Mouse (Mus musculus): ENCODE data around the gene Rpf1.

Rpf1 gene

DNA sequence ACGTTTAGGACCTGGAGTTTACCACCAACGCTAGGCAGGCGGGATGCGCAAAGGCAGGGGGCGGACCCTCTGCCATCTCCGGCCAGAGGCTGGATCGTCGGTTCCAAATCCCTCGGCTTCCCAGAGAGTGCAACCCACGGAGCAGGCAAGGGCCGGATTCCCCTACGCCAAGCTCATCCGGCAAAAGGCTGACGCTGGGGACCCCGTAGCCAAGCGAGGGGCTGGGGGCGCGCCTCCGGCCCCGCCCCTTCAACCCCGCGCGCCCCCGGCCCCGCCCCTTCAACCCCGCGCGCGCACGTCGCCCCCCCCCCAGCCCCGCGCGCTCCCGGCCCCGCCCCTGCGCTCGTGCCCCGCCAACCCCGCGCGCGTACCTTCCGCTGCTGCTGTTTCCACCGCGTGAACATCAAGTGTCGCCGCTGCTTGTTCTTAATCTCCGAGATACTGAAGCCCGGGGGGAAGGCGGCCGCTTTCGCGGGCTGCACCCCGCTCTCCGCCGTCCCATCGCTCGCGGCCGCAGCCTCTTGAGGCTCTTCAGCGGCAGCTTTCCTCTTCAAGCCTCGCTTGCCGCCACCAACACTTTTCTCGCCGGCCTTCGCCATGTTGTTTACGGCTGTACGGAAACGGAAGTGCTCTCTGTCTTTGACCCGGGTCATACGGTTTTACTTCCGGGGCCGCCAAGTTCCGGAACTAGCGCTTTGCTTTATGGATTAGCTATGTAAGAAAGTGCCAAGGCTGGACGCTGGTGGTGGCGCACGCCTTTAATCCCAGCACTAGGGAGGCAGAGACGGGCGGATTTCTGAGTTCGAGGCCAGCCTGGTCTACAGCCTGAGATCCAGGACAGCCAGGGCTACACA, at the start of gene Rpf1:
Gene Rpf1, minus strand, starts transcription at position 632 of the 854 bp plus-strand sequence.
- in situ Hi-C loops (cut with MboI, MseI) = loop anchor here (25.0 kb wide), 1 partner anchor 584 kb away; the partner anchor contains the start of gene 2410004B18Rik

DNA sequence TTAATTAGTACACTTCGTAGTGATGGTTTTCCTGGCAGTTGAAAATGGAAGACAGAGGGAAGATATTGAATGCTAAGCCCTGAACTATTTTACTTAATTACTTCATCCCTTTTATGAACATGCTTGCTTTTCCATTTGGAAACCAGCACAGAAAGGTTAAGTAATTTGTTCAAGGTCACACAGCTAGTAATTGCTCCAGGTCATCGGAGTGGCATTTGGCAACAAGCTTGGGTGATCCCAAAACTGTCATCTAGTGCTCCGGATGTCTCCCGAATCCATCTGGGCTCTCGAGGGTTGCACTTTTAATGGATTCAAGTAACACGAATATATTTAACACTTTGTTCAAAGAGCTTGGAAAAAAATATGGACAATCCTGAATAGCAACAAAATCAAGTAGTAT, 49.7 kb upstream of the Rpf1 start:
- in situ Hi-C loops (cut with MboI, MseI) = no loop called here

DNA sequence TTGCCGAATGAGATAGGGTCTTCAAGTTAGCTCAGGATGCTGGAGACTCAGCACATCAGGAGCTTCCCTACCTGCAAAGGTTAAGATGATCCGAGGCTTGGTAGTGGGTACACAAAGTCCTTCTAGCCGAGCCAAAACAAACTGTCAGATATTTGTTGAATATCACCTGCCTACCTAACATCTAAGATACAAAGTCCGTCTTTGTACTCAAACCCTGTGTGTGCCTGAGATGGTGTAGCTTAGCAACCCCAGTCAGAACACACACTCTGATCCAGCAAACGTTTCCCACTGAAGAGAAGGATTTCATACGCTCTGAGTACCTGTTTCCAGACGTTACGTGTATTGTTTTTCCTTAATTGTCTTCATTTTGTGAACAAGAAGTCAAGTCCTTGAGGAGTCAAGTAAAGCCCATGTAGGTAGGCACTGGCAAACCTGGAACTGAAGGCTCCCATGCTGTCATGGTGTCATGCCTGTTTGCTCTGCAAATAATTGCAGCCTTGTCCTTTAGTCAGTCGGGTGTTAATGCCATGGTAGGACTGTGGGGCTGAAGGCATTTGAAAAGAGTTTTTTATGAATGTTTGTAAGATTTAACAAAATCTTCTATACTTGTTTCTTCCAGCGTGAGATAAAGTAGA, 49.0 kb upstream of the Rpf1 start, which contains the start of gene Uox:
Gene Uox, plus strand, starts transcription at position 279 of the 635 bp plus-strand sequence.
- in situ Hi-C loops (cut with MboI, MseI) = no loop called here

- in situ Hi-C loops (cut with MboI, MseI) = loop anchor here (5.0 to 10.0 kb wide), 2 partner anchors 213 to 345 kb away; no protein-coding TSS in a partner anchor
These were observed 48.4 kb upstream of the Rpf1 start for GRCm38 (mm10) chr3:146569594-146569993.

DNA sequence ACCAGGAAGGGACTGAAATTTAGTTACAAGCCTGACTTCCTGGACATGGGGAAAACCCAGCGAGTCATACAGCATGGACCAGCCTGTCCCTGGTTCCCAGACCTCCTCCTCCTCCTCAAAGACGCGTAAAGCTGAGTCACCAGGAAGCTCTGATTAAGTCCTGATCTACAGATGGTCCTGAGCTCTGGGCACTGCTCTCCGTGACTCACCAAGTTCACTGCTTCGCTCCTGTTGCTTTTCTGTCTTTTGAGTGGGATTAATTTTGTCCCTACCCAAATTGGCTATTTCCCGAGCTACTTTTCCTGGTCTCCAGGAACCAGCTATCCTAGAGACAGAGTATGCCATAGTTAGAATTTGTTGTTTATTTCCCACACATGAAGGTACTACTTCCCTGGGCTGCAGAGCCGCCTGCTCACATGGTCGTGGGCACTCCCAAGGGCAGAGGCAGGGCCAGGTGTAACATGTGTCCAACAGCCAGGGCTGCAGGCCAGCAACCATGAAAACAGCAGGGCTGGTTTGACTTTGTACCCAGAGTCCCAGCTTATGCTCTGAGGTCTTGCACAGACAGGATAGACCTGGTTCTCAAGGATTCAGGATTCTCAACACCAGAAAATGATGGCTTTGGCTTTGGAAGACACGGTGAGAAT, 46.8 kb upstream of the Rpf1 start:
- in situ Hi-C loops (cut with MboI, MseI) = loop anchor here (5.0 to 10.0 kb wide), 2 partner anchors 214 to 347 kb away; no protein-coding TSS in a partner anchor

DNA sequence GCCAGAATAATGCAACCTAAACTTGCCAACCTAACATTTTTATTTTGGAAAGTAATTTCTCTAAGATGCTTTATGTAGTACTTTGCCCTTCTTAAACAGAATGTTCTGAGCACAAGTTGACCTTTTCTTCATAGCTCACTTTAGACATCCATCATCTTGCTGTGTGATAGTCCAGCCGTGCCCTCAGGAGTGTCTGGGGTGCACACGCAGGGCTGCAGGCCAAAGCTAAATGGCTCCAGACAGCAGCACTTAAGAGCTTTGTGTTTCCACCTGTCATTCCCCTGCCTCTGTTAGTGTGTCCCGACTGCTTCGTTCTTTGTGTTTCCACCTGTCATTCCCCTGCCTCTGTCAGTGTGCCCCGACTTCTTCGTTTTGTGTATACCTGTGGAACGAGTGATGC, 46.1 kb upstream of the Rpf1 start:
- in situ Hi-C loops (cut with MboI, MseI) = loop anchor here (5.0 to 10.0 kb wide), 2 partner anchors 215 to 347 kb away; no protein-coding TSS in a partner anchor

GRCm38 (mm10) chr3:146565065-146565411, 43.8 kb upstream of the Rpf1 start:
- in situ Hi-C loops (cut with MboI, MseI) = loop anchor here (5.0 to 10.0 kb wide), 2 partner anchors 217 to 350 kb away; no protein-coding TSS in a partner anchor

- in situ Hi-C loops (cut with MboI, MseI) = loop anchor here (5.0 to 10.0 kb wide), 2 partner anchors 218 to 350 kb away; no protein-coding TSS in a partner anchor
These were observed 43.2 kb upstream of the Rpf1 start for GRCm38 (mm10) chr3:146564268-146565064.

GRCm38 (mm10) chr3:146562936-146563335, 41.7 kb upstream of the Rpf1 start:
- in situ Hi-C loops (cut with MboI, MseI) = loop anchor here (10.0 kb wide), 1 partner anchor 352 kb away; no protein-coding TSS in a partner anchor

DNA sequence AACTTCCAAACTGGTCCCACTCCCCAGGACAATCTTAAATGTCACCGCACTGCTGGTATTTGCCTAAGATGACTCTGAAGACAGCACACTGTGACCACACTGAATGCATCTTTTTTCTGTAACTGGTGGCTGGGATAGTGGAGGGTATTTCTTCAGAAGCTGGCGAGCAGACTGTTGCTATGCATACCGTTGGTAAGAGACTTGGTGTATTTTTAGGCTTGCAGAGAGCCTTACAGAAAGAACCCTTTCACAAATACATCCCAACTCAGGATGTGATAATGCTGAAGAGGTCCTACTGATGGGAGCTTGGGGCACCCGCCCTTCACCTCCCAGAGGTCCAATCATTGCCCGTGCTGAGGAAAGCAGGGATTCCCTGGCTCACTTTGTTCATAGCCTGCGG, 36.3 kb upstream of the Rpf1 start:
- in situ Hi-C loops (cut with MboI, MseI) = no loop called here

DNA sequence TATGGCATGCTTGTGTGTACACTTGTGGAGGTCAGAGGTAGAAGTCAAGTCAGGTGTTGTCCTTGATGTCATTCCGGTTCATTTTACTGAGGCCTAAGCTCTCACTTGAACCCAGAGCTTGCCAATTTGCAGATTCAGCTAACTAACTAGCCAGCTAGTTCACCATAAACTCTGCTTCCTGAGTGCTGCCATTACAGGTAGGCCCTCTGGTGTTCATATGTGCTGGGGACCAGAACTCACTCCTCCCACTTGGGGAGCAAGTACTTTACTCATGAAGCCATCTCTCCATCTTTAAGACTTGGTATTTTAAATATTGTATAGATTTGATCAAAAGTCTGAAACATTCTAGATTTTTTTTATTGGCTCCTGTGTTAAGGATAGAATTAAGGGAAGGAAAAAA, 35.3 kb upstream of the Rpf1 start:
- in situ Hi-C loops (cut with MboI, MseI) = no loop called here

DNA sequence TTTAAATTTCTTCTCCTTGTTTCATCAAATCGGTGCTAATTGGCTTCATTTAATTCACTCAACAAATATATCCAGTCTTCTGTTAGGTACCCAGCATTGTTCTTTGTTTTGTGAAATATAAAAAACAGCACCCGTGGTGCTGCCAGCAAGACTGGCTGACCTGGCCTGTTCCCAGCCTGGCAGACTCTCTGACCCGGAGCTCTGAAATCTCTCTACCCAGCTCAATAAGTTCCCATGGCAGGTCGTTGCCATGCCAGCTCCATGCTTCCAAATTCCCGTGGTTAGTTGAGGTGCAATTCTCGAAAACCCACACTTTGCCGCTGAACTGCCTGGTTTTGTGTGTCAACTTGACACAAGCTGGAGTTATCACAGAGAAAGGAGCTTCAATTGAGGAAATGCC, 33.6 kb upstream of the Rpf1 start:
- in situ Hi-C loops (cut with MboI, MseI) = no loop called here

DNA sequence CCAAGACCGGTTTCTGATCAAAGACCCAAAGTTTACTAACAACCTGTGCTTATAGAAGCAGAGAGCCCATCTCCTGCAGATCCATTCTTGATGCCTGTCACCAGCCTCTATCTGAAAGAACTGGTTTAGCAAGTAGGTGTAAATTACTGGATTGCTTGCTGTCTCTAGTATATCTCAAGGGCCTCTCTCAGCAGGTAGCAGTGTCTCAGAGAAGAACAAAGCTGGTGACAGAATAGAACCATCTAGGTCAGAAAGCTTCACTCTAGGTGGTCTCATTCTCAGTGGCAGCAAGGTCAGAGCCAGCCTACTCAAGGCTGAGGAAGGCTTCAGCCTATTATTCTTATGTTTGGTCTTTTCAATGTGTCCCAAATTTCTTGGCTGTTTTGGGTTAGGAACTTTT, 22.4 kb upstream of the Rpf1 start:
- in situ Hi-C loops (cut with MboI, MseI) = no loop called here

DNA sequence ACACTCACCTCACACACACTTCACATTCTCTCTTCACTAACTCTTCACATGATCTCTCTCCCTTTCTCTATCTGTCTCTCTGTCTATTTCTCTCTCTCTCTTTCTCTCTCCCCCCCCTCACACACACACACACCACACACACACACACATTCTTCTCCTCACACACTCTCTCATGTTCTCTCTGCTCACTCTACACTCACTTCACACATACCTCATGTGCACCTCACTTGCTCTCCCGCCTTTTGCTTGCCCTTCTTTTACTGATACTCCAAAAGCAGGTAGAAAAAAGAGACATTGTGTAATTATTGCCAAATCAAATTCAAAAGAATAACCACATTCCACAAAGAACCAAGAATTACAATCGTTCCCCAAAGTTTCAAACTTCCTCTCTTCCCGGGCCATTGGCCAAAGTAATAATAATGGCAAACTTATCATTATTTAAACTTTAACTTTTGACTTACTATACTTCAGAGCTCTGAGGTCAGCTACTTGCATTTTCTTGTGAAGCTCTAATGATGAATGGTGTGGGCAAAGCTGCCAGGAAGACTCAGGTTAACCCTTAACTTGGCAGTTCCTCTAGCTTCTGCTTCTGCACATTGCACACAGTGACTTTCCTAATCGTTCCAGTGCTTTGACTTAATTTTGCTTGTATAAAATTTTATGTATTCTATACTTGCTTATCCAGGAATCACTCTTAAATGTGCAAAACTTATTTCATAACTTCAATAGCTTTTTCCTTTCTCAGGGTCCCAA, 19.5 kb upstream of the Rpf1 start:
- in situ Hi-C loops (cut with MboI, MseI) = no loop called here

- in situ Hi-C loops (cut with MboI, MseI) = no loop called here
These were observed 13.8 kb upstream of the Rpf1 start for GRCm38 (mm10) chr3:146534986-146535385.

DNA sequence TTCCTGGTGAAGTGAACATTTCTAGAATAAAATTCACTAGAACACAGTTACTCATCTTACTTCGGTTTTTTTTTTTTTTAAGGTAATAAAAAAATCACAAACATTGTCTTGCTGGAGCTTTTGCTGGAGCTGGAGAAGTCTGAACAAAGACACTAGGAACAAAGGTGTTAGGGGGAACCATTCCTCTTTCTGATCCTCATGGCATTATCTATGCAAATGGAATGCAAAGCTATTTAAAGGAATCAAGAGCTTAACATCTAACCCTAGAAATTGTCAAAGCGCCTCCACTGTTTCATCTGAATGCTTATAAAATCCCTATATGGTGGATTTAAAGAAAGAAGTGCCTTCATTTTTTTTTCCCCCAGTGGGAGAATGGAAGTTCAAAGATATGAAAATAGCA, 7.1 kb upstream of the Rpf1 start:
- in situ Hi-C loops (cut with MboI, MseI) = no loop called here

DNA sequence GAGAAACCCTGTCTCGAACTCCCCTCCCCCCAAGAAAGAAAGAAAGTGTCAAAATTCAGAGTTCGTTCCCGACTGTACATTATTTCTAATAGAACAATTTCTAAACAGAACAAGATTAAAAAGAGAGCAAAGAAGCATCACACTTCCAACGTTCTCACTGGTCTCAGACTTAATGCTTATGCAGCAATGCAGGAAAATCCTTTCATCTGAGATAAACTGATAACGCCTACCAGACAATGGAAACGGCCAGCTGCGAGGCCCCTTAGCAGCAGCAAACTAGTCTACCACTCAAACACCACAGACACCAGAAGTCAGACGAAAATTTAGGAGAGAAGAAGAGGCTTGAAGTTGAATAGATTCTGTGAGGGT, 407 bp upstream of the Rpf1 start:
- in situ Hi-C loops (cut with MboI, MseI) = loop anchor here (25.0 kb wide), 1 partner anchor 584 kb away; the partner anchor contains the start of gene 2410004B18Rik

DNA sequence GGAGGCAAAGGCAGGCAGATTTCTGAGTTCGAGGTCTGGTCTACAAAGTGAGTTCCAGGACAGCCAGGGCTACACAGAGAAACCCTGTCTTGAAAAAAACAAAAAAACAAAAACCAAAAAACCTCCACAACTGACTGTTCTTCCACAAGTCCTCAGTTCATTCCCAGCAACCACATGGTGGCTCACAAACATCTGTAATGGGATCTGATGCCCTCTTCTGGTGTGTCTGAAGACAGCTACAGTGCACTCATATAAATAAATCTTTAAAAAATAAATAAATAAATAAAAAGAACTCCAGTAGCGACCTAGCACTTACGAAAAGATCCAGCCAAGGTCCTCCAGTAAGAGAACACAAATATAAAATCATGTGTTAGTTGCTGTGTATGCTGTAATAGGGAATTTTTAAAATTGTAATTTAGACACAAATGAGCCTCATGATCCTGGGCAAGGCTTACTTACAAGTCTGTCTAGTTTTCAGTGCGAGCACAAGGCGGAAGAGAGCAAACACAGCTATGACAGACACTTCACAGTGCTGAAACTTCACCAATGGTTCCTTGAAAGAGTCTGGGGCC, 917 bp downstream of the Rpf1 start:
- in situ Hi-C loops (cut with MboI, MseI) = loop anchor here (25.0 kb wide), 1 partner anchor 583 kb away; the partner anchor contains the start of gene 2410004B18Rik

DNA sequence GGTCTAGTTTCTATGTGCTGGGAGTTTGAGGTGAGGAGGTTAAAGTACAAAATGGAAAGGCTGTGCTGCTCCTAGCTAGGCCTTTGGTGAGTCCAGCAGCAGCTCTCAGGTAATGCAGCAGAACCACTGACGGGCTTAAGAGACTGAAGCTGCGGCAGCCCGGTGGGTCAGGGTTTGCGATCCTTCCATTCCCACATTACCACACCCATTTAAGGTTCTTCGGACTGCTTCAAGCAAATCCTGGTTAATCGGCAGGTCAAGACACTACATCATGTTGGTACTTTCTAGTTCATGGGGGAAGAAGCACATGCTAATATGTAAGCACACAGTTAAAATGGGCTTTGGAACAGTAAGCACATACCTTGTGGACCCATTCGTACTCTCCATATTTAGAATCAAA, 14.5 kb downstream of the Rpf1 start:
- in situ Hi-C loops (cut with MboI, MseI) = loop anchor here (25.0 kb wide), 1 partner anchor 569 kb away; the partner anchor contains the start of gene 2410004B18Rik

DNA sequence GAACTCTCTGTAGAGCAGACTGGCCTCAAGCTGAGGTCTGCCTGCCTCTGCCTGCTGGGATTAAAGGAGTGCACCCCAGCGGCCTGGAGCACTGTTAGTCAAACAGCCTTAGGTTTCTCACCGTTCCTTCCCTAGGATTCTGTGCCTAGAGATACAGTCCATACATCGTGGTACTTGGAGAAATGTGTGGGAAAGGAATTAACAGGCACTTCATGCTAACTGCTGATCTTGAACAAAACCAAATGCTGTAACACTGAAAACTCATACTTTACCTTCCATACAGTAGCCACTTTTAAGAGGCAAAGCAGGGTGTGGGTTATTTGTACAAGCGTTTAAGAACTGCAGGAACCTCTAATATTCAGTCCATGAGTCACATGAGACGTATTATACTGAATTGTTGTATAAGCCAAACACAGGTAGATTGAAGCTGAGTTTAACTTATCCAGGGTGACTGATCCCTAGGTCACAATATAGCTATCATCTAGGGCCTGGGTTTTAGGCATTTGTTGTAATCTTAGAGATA, 19.6 kb downstream of the Rpf1 start:
- in situ Hi-C loops (cut with MboI, MseI) = loop anchor here (25.0 kb wide), 1 partner anchor 564 kb away; the partner anchor contains the start of gene 2410004B18Rik

Measured in regulatory T cell (primary cell).